10 mouse cellular contexts compared by ENCODE assay signal in the genomic region with DNA sequence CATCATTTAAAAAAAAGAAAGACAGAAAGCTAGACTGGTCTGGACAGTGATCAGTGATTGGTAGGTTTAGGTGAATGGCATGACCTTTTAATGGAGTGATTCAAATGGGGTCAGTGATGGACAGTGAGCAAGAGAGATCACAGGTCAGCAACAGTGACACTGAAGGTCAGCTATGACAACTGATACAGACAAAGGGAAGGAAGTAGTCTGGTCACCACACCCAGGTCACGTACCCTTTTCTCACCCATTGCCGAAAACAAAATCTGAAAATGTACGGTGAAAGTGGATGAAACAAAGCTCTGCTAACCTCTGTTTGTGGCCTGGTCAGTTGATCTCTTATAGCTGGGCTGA. TPM values are rescaled to one million over a fixed set of nuclear protein-coding genes. Genes with fewer than 3 reads are reported as not detected.
DNase-seq lines count a peak whose midpoint lies in the region; ATAC-seq and TF ChIP-seq lines count a peak whose summit lies in the region.
"Had no signal": no experiment of that assay in that cellular context is flagged by ENCODE, and none has a peak within 500 bp of the region (broad histone marks: within the 10 kb centered on the region; RNA-seq: fewer than 3 reads in every experiment).

No protein-coding gene starts in this region.

- peak overlapping the region; percentile 31 for H3K4me3 ChIP-seq in cerebellum, adult 2 months (replicated peaks; ENCODE audit: insufficient read depth, low read depth, low read length)
- H3K4me3 ChIP-seq in hindbrain, embryonic 11.5 days (ENCODE audit: low read depth, low read length) = no peak overlapping the region
- H3K4me3 ChIP-seq in hindbrain, embryonic 14.5 days (replicated peaks; ENCODE audit: low read length) = no peak overlapping the region
- H3K4me3 ChIP-seq in stomach, embryonic 15.5 days (replicated peaks) = no peak overlapping the region

- TF ChIP-seq CTCF in cerebellum, adult 2 months (IDR thresholded peaks at IDR 0.05; ENCODE audit: borderline replicate concordance, insufficient read depth, low read depth, low read length) = no peak

- H3K27ac ChIP-seq in cerebellum, adult 2 months (ENCODE audit: insufficient read depth, low read length) = no peak overlapping the region; the same call in 1 of the 2 replicates
- no peak overlapping the region for H3K27ac ChIP-seq in hindbrain, embryonic 11.5 days (ENCODE audit: low read depth, low read length)
- no peak overlapping the region for H3K27ac ChIP-seq in hindbrain, embryonic 14.5 days
- no peak overlapping the region for H3K27ac ChIP-seq in stomach, embryonic 15.5 days

- H3K9ac ChIP-seq in hindbrain, embryonic 11.5 days (ENCODE audit: low read depth, low read length) = no peak overlapping the region
- no peak overlapping the region for H3K9ac ChIP-seq in hindbrain, embryonic 14.5 days
- no peak overlapping the region for H3K9ac ChIP-seq in stomach, embryonic 15.5 days

- peaks cover 4% of the 10 kb centered on the region; the same call in 1 of the 2 replicates for H3K4me1 ChIP-seq in cerebellum, adult 2 months (ENCODE audit: control insufficient read depth, insufficient read depth, low read length)
- no peaks in the 10 kb centered on the region for H3K4me1 ChIP-seq in hindbrain, embryonic 11.5 days (replicated peaks; ENCODE audit: control insufficient read depth, insufficient read depth, low read length)
- H3K4me1 ChIP-seq in hindbrain, embryonic 14.5 days (replicated peaks; ENCODE audit: control insufficient read depth, insufficient read depth, low read length) = peaks cover 16% of the 10 kb centered on the region; the same call in 1 of the 2 replicates
- 0 out of 2 replicates have a peak, but pooled peaks cover 5% of the 10 kb centered on the region for H3K4me1 ChIP-seq in stomach, embryonic 15.5 days

- DNase-seq in cerebellum, adult 2 months = no peak
- DNase-seq in cerebellum, adult 8-10 months = no peak
- no peak for DNase-seq in hindbrain, embryonic 11.5 days (ENCODE audit: low spot score)
- DNase-seq in hindbrain, embryonic 14.5 days (ENCODE audit: low spot score) = no peak
- peak; percentile 13 for DNase-seq in lung, postnatal 10 days
- no peak for DNase-seq in lung, postnatal 36 days

- no peaks in the 10 kb centered on the region for H3K36me3 ChIP-seq in hindbrain, embryonic 11.5 days (ENCODE audit: control insufficient read depth, insufficient read depth, low read length)
- H3K36me3 ChIP-seq in hindbrain, embryonic 14.5 days (replicated peaks; ENCODE audit: control insufficient read depth, insufficient read depth) = no peaks in the 10 kb centered on the region
- H3K36me3 ChIP-seq in stomach, embryonic 15.5 days = no peaks in the 10 kb centered on the region

- no peak overlapping the region for H3K4me2 ChIP-seq in hindbrain, embryonic 11.5 days (replicated peaks; ENCODE audit: low read depth, low read length)
- H3K4me2 ChIP-seq in hindbrain, embryonic 14.5 days (replicated peaks) = no peak overlapping the region
- H3K4me2 ChIP-seq in stomach, embryonic 15.5 days = 0 out of 2 replicates have a peak overlapping the region, but pooled peaks have one; percentile 28
- H3K4me2 ChIP-seq: midbrain, embryonic 11.5 days had no signal

- TF ChIP-seq POLR2A in cerebellum, adult 2 months (IDR thresholded peaks at IDR 0.05; ENCODE audit: borderline replicate concordance, insufficient read depth, low read length) = no peak

- no peaks in the 10 kb centered on the region for H3K27me3 ChIP-seq in cerebellum, adult 2 months (ENCODE audit: control insufficient read depth, insufficient read depth, low read length)
- H3K27me3 ChIP-seq in hindbrain, embryonic 11.5 days (ENCODE audit: control insufficient read depth, insufficient read depth, low read length) = no peaks in the 10 kb centered on the region
- no peaks in the 10 kb centered on the region for H3K27me3 ChIP-seq in hindbrain, embryonic 14.5 days (ENCODE audit: control insufficient read depth, insufficient read depth, low read length)
- H3K27me3 ChIP-seq in stomach, embryonic 15.5 days (replicated peaks) = no peaks in the 10 kb centered on the region

- H3K9me3 ChIP-seq in hindbrain, embryonic 11.5 days (ENCODE audit: control insufficient read depth, low read length) = no peaks in the 10 kb centered on the region
- no peaks in the 10 kb centered on the region for H3K9me3 ChIP-seq in hindbrain, embryonic 14.5 days (ENCODE audit: control insufficient read depth, low read length)
- no peaks in the 10 kb centered on the region for H3K9me3 ChIP-seq in stomach, embryonic 15.5 days

- WGBS in cerebellum, adult 2 months = 82% methylated on average over 3 of the region's 3 CpGs
- WGBS in hindbrain, embryonic 11.5 days = 39% methylated on average over 3 of the region's 3 CpGs
- 51% methylated on average over 3 of the region's 3 CpGs for WGBS in hindbrain, embryonic 14.5 days
- 66% methylated on average over 3 of the region's 3 CpGs for WGBS in stomach, embryonic 15.5 days

- peak; percentile 41 for ATAC-seq in hindbrain, embryonic 11.5 days (ENCODE audit: low FRiP score)
- no peak for ATAC-seq in hindbrain, embryonic 14.5 days (ENCODE audit: low FRiP score)
- no peak; the same call in 1 of the 2 replicates for ATAC-seq in stomach, embryonic 15.5 days (ENCODE audit: insufficient read depth, low FRiP score, low read depth)
- no peak for ATAC-seq in granulocyte monocyte progenitor cell, adult 5-6 weeks (replicated peaks; ENCODE audit: poor library complexity, severe bottlenecking)

RNA-seq across cellular contexts. Expression of a gene that starts 28.9 kb away (rescaled TPM):
- 10.2 and 11.7 TPM in 2 replicates for polyA plus RNA-seq in cerebellum, adult 2 months (2012; rRNA removed)
- 0.29 and 0.54 TPM in 2 replicates for polyA plus RNA-seq in hindbrain, embryonic 11.5 days (2014; fragmentation: Nextera tagmentation; extraction: Ambion mirVana)
- 2.0 and 2.1 TPM in 2 replicates for polyA plus RNA-seq in hindbrain, embryonic 14.5 days (2014; fragmentation: Nextera tagmentation; extraction: Ambion mirVana)
- 0.10 and 0.14 TPM in 2 replicates for polyA plus RNA-seq in stomach, embryonic 15.5 days (2015; fragmentation: Nextera tagmentation; extraction: Ambion mirVana)
- total RNA-seq in granulocyte monocyte progenitor cell, adult 5-6 weeks (2014; fragmentation: Nextera tagmentation) = not detected in 2 replicates
- not detected in 2 replicates for total RNA-seq in granulocyte monocyte progenitor cell, adult 5-6 weeks (2017)
- total RNA-seq: MEL had no signal
